Mouse (Mus musculus): ENCODE results near the gene C1qc. TPM values are rescaled to one million over a fixed set of nuclear protein-coding genes. Genes with fewer than 3 reads are reported as not detected.

C1qc gene
- polyA plus RNA-seq, 1 experiment from 2014 or later: 48.6 TPM

DNA sequence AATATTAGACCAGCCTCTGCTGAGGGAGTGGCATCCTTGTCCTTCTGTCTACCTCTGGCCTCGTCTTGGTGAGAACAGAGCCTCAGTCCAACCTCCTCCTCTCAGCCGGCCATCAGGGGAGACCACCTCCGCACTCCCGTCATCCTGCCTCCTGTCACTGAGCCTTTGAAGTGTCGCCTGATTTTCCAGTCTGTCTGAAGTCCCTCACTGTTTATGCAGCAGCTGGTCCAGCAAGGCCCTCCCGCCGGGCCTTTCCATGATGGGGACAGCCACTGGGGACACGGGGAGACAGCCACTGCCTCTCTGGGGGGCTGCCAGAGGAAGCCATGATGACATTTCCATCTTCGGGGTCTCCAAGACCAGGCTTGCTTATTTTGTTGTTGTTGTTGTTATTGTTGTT lies 20.0 kb upstream of the C1qc start:
- H3K36me3 ChIP-seq (ENCODE audit: control insufficient read depth, insufficient read depth, low read length): no peaks in the 10 kb centered on the region

DNA sequence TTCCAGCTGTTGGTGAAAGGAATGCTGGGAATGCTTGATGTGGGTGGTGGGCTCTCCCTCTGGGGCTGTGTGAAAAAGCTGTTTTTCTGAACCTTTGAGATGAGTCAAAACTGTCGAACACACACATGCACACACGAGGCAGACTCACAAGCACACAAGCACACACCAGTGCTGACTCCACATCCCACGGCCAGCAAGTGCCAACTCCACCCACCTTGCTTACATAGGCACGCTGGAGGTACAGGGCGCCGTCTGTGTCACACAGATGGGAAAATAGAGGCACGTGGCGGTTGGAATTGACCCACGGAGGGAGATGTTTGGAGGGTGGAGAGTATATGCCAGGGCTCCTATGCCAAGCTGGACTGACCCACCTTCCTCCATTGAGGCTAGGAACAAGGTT lies 18.9 kb upstream of the C1qc start:
- 24% methylated on average over 9 of the region's 9 CpGs for WGBS
- DNase-seq (ENCODE audit: low spot score) (no peak), ATAC-seq (ENCODE audit: low FRiP score, low TSS enrichment) (no peak)
- H3K27ac ChIP-seq (replicated peaks): no peak overlapping the region
- H3K4me1 ChIP-seq (replicated peaks; ENCODE audit: control insufficient read depth, insufficient read depth): no peaks in the 10 kb centered on the region
- TF ChIP-seq EP300 (optimal IDR thresholded peaks at IDR 0.05): no peak
- no peak overlapping the region for H3K4me2 ChIP-seq (replicated peaks; ENCODE audit: low read depth)
- H3K9me3 ChIP-seq (ENCODE audit: control insufficient read depth, low read length): no peaks in the 10 kb centered on the region
- H3K9ac ChIP-seq (ENCODE audit: low read length): no peak overlapping the region
- no peaks in the 10 kb centered on the region for H3K27me3 ChIP-seq (ENCODE audit: control insufficient read depth, insufficient read depth, low read length)
- H3K36me3 ChIP-seq (ENCODE audit: control insufficient read depth, insufficient read depth, low read length): no peaks in the 10 kb centered on the region
- H3K4me3 ChIP-seq (ENCODE audit: low read depth, low read length): no peak overlapping the region

More for the DNA sequence above, 20.0 kb upstream of the C1qc start:
- no peaks in the 10 kb centered on the region for H3K9me3 ChIP-seq (ENCODE audit: control insufficient read depth, low read length)
- H3K27ac ChIP-seq (replicated peaks): no peak overlapping the region
- TF ChIP-seq CTCF (IDR thresholded peaks at IDR 0.05; ENCODE audit: low read depth) (no peak), EP300 (optimal IDR thresholded peaks at IDR 0.05) (no peak)
- no peaks in the 10 kb centered on the region for H3K4me1 ChIP-seq (replicated peaks; ENCODE audit: control insufficient read depth, insufficient read depth)
- no peak overlapping the region for H3K4me3 ChIP-seq (ENCODE audit: low read depth, low read length)
- H3K4me2 ChIP-seq (replicated peaks; ENCODE audit: low read depth): no peak overlapping the region
- DNase-seq (ENCODE audit: low spot score): no peak
- H3K9ac ChIP-seq (ENCODE audit: low read length): no peak overlapping the region
- ATAC-seq (ENCODE audit: low FRiP score, low TSS enrichment): no peak
- 19% methylated on average over 9 of the region's 9 CpGs for WGBS
- no peaks in the 10 kb centered on the region for H3K27me3 ChIP-seq (ENCODE audit: control insufficient read depth, insufficient read depth, low read length)

DNA sequence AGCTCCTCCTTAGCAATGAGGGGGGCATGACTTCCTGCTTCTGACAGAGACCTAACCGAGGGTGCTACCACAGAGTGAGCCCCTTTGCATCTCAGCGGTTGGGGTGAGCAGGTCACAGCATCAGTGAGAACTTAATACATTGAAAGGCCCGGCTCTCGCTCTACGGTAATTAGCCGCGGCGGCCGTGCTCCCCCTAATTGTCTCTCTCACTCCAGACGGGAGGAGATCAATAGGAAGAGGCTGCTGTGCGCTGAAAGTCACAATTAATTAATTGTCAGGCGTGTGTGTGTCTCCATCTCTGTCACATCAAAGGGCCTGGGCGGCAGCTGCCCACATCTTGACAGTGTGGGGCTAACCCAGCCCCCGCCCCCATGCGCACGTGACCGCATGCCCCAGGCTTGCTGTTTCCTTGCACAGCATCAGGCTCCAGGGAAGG lies 18.4 kb upstream of the C1qc start:
- no peaks in the 10 kb centered on the region for H3K27me3 ChIP-seq (ENCODE audit: control insufficient read depth, insufficient read depth, low read length)
- no peak overlapping the region for H3K4me2 ChIP-seq (replicated peaks; ENCODE audit: low read depth)
- H3K27ac ChIP-seq (replicated peaks): no peak overlapping the region
- no peaks in the 10 kb centered on the region for H3K9me3 ChIP-seq (ENCODE audit: control insufficient read depth, low read length)
- 16% methylated on average over 17 of the region's 17 CpGs for WGBS
- no peaks in the 10 kb centered on the region for H3K4me1 ChIP-seq (replicated peaks; ENCODE audit: control insufficient read depth, insufficient read depth)
- H3K9ac ChIP-seq (ENCODE audit: low read length): no peak overlapping the region
- no peak overlapping the region for H3K4me3 ChIP-seq (ENCODE audit: low read depth, low read length)
- DNase-seq (ENCODE audit: low spot score): no peak
- ATAC-seq (ENCODE audit: low FRiP score, low TSS enrichment): no peak
- no peaks in the 10 kb centered on the region for H3K36me3 ChIP-seq (ENCODE audit: control insufficient read depth, insufficient read depth, low read length)
- TF ChIP-seq CTCF (IDR thresholded peaks at IDR 0.05; ENCODE audit: low read depth) (no peak), EP300 (optimal IDR thresholded peaks at IDR 0.05) (no peak)

DNA sequence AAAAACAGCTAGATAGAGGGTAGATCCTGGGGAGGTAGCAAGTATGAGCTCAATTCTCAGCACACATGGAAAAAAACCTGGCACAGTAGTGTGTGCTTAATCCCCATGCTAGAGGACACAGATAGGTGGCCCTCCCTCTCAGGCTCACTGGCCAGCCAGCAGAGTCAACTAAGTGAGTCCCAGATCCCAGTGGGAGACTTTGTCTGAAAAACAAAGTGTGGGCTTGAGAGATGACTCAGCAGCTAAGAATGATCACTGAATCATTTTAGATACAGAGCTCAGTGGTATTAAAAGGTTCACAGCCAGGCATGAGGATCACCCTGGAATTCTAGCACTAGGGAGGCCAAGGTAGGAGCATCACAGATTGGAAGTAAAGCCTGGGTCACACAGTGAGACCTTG lies 14.9 kb upstream of the C1qc start:
- Histone ChIP-seq H3K27ac (replicated peaks) (no peak overlapping the region), H3K4me2 (replicated peaks; ENCODE audit: low read depth) (no peak overlapping the region), H3K4me1 (replicated peaks; ENCODE audit: control insufficient read depth, insufficient read depth) (no peaks in the 10 kb centered on the region), H3K9ac (ENCODE audit: low read length) (no peak overlapping the region), H3K36me3 (ENCODE audit: control insufficient read depth, insufficient read depth, low read length) (no peaks in the 10 kb centered on the region), H3K4me3 (ENCODE audit: low read depth, low read length) (no peak overlapping the region), H3K27me3 (ENCODE audit: control insufficient read depth, insufficient read depth, low read length) (no peaks in the 10 kb centered on the region), H3K9me3 (ENCODE audit: control insufficient read depth, low read length) (no peaks in the 10 kb centered on the region)
- DNase-seq (ENCODE audit: low spot score): no peak
- TF ChIP-seq EP300 (optimal IDR thresholded peaks at IDR 0.05) (no peak), CTCF (IDR thresholded peaks at IDR 0.05; ENCODE audit: low read depth) (no peak)
- no peak for ATAC-seq (ENCODE audit: low FRiP score, low TSS enrichment)

DNA sequence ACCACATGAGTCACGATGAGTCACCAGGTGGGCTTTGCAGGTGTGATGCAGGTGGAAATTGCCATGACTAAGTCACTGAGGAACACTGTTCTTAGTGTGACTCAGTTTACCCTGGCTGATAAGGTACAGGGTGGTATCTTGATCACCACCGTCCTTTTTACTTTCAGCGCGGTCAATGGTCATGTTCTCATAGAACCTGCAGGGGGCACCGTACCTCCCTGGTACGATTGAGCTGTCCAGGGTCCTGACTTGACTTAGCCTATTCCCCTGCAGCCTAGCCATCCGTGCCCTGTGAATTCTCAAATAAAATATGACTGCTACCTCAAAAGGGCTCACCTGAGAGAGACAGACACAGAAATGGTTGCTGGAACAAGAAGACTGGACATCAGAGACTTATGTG lies 14.2 kb upstream of the C1qc start:
- peak; percentile 65 for DNase-seq (ENCODE audit: low spot score)
- TF ChIP-seq CTCF (IDR thresholded peaks at IDR 0.05; ENCODE audit: low read depth) (peak; percentile 90), EP300 (optimal IDR thresholded peaks at IDR 0.05) (no peak)
- H3K27me3 ChIP-seq (ENCODE audit: control insufficient read depth, insufficient read depth, low read length): no peaks in the 10 kb centered on the region
- no peak overlapping the region for H3K4me2 ChIP-seq (replicated peaks; ENCODE audit: low read depth)
- ATAC-seq (ENCODE audit: low FRiP score, low TSS enrichment): peak; percentile 16; the same call in 1 of the 2 replicates
- no peaks in the 10 kb centered on the region for H3K36me3 ChIP-seq (ENCODE audit: control insufficient read depth, insufficient read depth, low read length)
- H3K9me3 ChIP-seq (ENCODE audit: control insufficient read depth, low read length): no peaks in the 10 kb centered on the region
- 9% methylated on average over 7 of the region's 7 CpGs for WGBS
- H3K4me1 ChIP-seq (replicated peaks; ENCODE audit: control insufficient read depth, insufficient read depth): no peaks in the 10 kb centered on the region
- no peak overlapping the region for H3K4me3 ChIP-seq (ENCODE audit: low read depth, low read length)
- no peak overlapping the region for H3K27ac ChIP-seq (replicated peaks)
- H3K9ac ChIP-seq (ENCODE audit: low read length): no peak overlapping the region

DNA sequence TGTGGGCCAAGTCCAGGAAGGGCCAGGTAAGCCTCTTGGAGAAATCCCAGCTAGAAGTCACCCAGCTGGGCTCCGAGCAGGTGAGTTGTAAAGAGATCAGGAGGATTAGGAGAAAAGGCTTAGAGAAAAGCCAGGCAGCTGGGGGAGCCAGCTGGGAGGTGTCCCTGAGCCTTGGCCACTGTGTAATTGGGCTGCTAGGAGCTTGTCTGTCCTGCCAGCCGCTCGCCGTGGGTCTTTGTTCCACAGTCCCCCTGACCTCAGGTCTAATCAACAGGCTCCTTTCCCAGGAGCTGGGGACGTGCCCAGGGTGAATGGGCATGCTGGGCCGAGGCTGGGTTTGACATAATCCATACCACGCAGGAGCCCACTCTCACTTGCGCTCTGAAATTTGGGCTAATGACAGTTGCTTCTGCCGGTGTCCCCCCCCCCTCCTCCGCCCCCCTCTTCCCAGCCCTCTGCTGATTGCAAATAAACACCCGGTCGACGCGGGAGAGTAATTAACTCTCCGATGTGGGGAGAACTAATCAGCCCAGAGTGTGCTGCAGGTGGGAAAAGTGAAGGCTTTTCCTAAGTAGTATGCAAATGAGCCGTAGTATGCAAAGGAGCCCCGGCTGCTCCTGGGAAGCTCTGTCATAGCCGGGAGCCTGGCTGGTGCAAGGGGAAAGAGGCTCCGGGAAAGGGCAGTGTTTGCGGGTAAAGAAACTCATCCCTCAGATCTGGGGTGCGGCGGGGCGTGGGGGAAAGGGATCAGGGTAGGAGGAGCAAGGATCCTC lies 12.1 kb upstream of the C1qc start:
- ATAC-seq (ENCODE audit: low FRiP score, low TSS enrichment): no peak
- Histone ChIP-seq H3K4me3 (ENCODE audit: low read depth, low read length) (no peak overlapping the region), H3K27ac (replicated peaks) (no peak overlapping the region), H3K4me2 (replicated peaks; ENCODE audit: low read depth) (no peak overlapping the region), H3K9me3 (ENCODE audit: control insufficient read depth, low read length) (no peaks in the 10 kb centered on the region), H3K9ac (ENCODE audit: low read length) (no peak overlapping the region), H3K27me3 (ENCODE audit: control insufficient read depth, insufficient read depth, low read length) (no peaks in the 10 kb centered on the region), H3K36me3 (ENCODE audit: control insufficient read depth, insufficient read depth, low read length) (no peaks in the 10 kb centered on the region), H3K4me1 (replicated peaks; ENCODE audit: control insufficient read depth, insufficient read depth) (no peaks in the 10 kb centered on the region)
- TF ChIP-seq CTCF (IDR thresholded peaks at IDR 0.05; ENCODE audit: low read depth): no peak
- TF ChIP-seq EP300 (optimal IDR thresholded peaks at IDR 0.05): no peak
- DNase-seq (ENCODE audit: low spot score): no peak
- 2% methylated on average over 23 of the region's 23 CpGs for WGBS

All from stomach, postnatal 0 days (tissue).